In the genomic region with DNA sequence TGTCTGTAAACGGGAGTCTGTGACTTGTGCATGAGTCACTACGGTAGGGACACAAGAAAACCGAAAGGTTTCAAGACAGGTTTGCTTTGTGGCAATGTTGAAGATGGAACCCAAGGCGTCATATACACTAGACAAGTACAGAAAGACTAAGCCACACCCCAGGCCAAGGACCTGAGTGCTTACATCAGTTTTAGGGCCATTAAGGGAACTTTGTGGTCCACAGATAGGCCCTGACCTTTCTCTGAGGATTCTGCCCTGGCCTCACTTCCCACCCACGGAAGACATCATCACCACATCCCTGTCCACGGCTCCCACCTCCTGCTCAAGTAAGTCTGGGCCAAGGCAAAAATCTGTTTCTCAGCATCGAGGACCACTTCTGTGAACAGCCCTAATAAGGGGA, we compare ENCODE assay signal across 35 mouse cellular contexts.
"Had no signal": no experiment of that assay in that cellular context is flagged by ENCODE, and none has a peak within 500 bp of the region (broad histone marks: within the 10 kb centered on the region; RNA-seq: fewer than 3 reads in every experiment).

No protein-coding gene starts in this region.

- H3K9me3 ChIP-seq: heart, embryonic 10.5 days; heart, embryonic 12.5 days; heart, embryonic 13.5 days; heart, embryonic 15.5 days; hindbrain, embryonic 10.5 days; hindbrain, embryonic 12.5 days; hindbrain, embryonic 13.5 days; hindbrain, embryonic 15.5 days; intestine, embryonic 15.5 days; kidney, embryonic 15.5 days had no signal

- DNase-seq: heart, postnatal 10 days; heart, postnatal 14 days; heart, postnatal 36 days; heart, postnatal 4 days; kidney, adult 11 months; kidney, adult 18-20 months; kidney, adult 2 months; kidney, adult 8-10 months; kidney, adult 9 months; kidney, postnatal 10 days; kidney, postnatal 14 days; kidney, postnatal 25 days; kidney, postnatal 36 days; kidney, postnatal 4 days; layer of hippocampus, adult 9-11 months; layer of hippocampus, postnatal 36 days had no signal

- H3K36me3 ChIP-seq: heart, embryonic 10.5 days; heart, embryonic 12.5 days; heart, embryonic 13.5 days; heart, embryonic 15.5 days; hindbrain, embryonic 10.5 days; hindbrain, embryonic 12.5 days; hindbrain, embryonic 13.5 days; hindbrain, embryonic 15.5 days; intestine, embryonic 15.5 days; kidney, embryonic 15.5 days had no signal

- H3K27ac ChIP-seq: heart, embryonic 10.5 days; heart, embryonic 13.5 days; heart, embryonic 15.5 days; hindbrain, embryonic 10.5 days; hindbrain, embryonic 12.5 days; hindbrain, embryonic 13.5 days; hindbrain, embryonic 14.5 days; hindbrain, embryonic 15.5 days; hindbrain, postnatal 0 days; intestine, embryonic 15.5 days; kidney, embryonic 15.5 days; kidney, postnatal 0 days; layer of hippocampus, adult 2 months had no signal

- H3K4me3 ChIP-seq: heart, embryonic 10.5 days; heart, embryonic 12.5 days; heart, embryonic 13.5 days; heart, embryonic 15.5 days; hindbrain, embryonic 10.5 days; hindbrain, embryonic 12.5 days; hindbrain, embryonic 13.5 days; hindbrain, embryonic 15.5 days; intestine, embryonic 15.5 days; kidney, embryonic 15.5 days; layer of hippocampus, adult 2 months had no signal

- H3K9ac ChIP-seq: heart, embryonic 12.5 days; heart, embryonic 13.5 days; heart, embryonic 15.5 days; hindbrain, embryonic 12.5 days; hindbrain, embryonic 13.5 days; hindbrain, embryonic 14.5 days; hindbrain, embryonic 15.5 days; intestine, embryonic 15.5 days; kidney, embryonic 15.5 days had no signal

- H3K4me2 ChIP-seq: heart, embryonic 11.5 days; heart, embryonic 12.5 days; heart, embryonic 13.5 days; heart, embryonic 15.5 days; hindbrain, embryonic 12.5 days; hindbrain, embryonic 13.5 days; hindbrain, embryonic 14.5 days; hindbrain, embryonic 15.5 days; intestine, embryonic 15.5 days; kidney, embryonic 15.5 days had no signal

- H3K4me1 ChIP-seq: heart, embryonic 12.5 days; heart, embryonic 13.5 days; heart, embryonic 15.5 days; hindbrain, embryonic 10.5 days; hindbrain, embryonic 12.5 days; hindbrain, embryonic 15.5 days; intestine, embryonic 15.5 days had no signal

- ATAC-seq: hindbrain, embryonic 16.5 days; hindbrain, postnatal 0 days; inflammation-experienced regulatory T-cells, adult 6 months; intestine, embryonic 15.5 days; intestine, embryonic 16.5 days; intestine, postnatal 0 days had no signal

- H3K27me3 ChIP-seq: heart, embryonic 12.5 days; heart, embryonic 13.5 days; heart, embryonic 15.5 days; hindbrain, embryonic 12.5 days; hindbrain, embryonic 13.5 days; hindbrain, embryonic 15.5 days; intestine, embryonic 15.5 days; kidney, embryonic 15.5 days had no signal
